Mouse (Mus musculus): ENCODE measurements around the gene Lrch1.

DNA sequence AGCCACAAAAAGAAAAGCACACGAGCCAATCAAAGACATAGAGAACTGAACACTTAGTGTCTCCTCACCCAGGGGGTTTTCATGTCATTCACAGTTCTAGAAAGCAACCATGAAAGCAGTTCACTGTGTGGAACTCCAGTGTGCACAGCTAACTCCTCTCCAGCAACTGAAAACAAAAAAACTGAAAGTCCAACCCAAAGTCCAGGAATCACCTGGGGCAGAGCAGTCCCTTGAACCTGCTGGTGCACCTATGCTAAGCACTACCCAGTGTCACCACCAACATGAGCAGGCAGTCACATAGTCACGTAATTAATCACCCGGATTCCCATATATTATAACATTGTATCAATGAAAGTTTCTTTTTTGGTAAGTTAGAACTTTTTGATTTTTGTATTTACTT is 23.2 kb downstream of the Lrch1 start:
- TF ChIP-seq CTCF (IDR thresholded peaks at IDR 0.05; ENCODE audit: borderline replicate concordance, insufficient read depth, low read depth, low read length), result no peak
- TF ChIP-seq POLR2A (IDR thresholded peaks at IDR 0.05; ENCODE audit: borderline replicate concordance, insufficient read depth, low read length), result no peak

Data from cerebellum, adult 2 months (tissue).